Mouse (Mus musculus): ENCODE measurements around the gene Mien1.

The Mien1 gene

GRCm38 (mm10) chr11:98459071-98459741 is 20.4 kb upstream of the Mien1 start:
- DNase-seq, result peak; percentile 80 to 88

- DNase-seq, result no peak
These were observed 19.6 kb upstream of the Mien1 start for GRCm38 (mm10) chr11:98458121-98458990.

DNA sequence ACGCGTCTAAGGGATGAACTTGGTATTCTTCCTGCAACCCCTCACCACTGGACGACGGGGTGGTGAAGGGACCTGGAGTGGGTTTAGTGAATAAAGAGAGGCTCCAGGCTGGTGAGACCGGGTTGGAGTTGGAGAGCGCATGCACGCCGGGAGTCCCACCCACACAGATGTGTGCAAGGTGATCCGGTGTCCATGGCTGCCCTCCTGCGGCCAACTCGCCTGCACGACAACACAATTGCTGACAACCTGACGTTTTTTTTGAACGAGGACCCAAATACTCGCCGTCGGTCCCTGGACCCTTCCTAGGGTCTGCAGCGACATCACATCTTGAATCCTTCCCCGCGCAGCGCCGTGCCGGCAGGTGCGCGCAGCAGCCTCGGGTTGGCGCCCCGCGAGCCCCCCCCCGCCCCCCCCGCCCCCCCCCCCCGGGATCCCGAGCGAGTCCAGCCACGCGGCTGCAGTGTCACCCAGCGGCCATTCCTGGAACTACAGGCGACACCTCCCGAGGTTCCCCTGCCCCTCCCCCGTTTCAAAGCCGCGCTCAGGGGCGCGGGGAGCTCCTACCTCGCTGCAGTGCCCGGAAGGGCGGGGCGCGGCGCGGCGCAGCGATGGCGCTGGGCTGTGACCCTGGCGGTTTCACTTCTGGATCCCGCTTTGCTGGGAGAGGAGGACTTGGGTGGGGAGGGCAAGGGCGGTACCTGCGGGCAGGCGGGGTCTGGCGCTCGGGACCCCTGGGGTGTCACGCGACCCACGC is 18.8 kb upstream of the Mien1 start:
- DNase-seq, result peak; percentile 90 to 94

DNA sequence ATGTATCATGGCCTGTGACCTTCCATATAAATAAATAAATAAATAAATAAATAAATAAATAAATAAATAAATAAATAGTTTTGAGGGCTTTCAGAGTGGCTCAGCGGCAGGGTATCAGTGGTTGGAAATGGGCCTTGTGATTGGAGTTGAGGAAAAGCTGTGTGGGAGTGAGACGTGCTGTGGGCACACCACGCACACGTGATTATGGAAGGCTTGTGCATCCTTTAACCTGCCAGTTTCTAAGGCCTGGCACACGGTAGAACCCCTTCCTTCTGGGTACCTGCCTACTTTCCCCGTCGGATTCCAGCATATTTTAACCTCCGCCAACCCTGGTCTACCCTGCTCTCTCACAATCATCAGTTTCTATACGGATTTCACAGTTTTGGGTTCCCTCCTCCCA is 18.2 kb upstream of the Mien1 start:
- no peak for DNase-seq

GRCm38 (mm10) chr11:98456545-98456944 is 17.8 kb upstream of the Mien1 start:
- DNase-seq, result no peak

DNA sequence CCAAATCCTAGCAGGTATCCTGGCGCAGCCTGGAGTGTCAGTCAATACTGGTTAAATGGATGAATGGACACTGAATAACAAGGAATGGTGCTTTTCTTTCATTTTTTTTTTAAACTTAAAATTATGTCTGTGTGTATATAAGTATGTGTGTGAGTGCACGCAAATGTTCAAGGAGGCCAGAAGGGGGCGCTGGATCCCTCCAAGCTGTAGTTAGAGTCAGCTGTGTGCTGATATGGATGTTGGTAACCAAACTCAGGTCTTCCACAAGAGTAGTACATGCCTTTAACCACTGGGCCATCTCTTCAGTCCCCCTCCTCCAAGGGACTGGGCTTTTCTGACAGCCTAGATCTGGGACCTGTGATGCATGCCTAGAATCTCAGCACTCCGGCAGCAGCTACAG is 16.7 kb upstream of the Mien1 start:
- DNase-seq, result no peak

DNA sequence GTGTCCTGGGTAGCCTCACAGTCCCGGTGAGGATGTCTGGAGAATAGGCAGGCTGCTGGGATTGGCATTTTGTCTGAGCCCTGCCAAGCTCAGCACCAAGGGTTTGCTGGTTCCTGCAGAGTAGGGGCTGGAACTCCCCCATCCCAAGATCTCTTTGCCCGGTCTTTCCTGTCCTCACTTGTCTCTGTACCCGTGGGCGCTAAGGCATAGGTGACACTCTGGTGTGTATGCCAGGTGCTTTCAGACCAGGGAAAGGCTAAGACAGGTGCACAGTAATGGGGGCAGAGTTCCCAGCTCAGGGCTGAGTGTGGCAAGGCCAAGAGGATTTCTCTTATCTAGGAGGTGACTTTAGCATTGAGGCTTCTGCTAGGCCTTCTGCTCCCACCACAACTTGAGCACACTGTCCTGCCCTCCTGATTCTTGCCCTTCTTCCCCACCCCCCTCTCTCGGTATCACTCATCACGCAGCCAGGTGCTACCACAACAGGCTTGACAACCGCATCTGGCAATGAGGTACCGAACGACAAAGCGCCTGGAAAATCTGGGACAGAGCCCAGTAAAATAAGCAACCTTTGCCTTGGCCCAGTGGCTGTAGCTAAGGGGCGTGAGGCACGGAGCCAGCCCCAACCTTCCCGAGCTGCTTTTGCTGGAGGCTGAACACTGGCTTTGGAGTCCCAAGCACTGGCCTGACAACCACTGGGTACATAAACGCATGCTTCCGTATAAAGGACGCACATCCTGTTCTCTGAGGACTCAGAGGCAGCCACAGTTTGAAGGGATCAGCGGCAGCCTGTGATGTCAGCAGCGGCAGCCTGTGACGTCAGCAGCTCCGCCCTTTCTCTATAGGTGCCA is 11.4 kb upstream of the Mien1 start:
- peak in 1 of 2 experiments; percentile 6 for DNase-seq

- DNase-seq, result no peak
These were observed 10.6 kb upstream of the Mien1 start for GRCm38 (mm10) chr11:98449419-98449818.

GRCm38 (mm10) chr11:98448191-98448790 is 9.5 kb upstream of the Mien1 start:
- peak in 1 of 2 experiments; percentile 15 for DNase-seq

- DNase-seq, result no peak
These were observed 8.7 kb upstream of the Mien1 start for GRCm38 (mm10) chr11:98447475-98447834.

GRCm38 (mm10) chr11:98446562-98447474 is 8.0 kb upstream of the Mien1 start:
- DNase-seq, result peak in 1 of 2 experiments; percentile 18

- no peak for DNase-seq
These were observed 7.4 kb upstream of the Mien1 start, which contains the start of gene Grb7 for GRCm38 (mm10) chr11:98446213-98446561. TSS of gene Grb7 (plus strand) at chr11:98446394.

GRCm38 (mm10) chr11:98445679-98446078 is 6.9 kb upstream of the Mien1 start:
- no peak for DNase-seq

- no peak for DNase-seq
These were observed 6.4 kb upstream of the Mien1 start for GRCm38 (mm10) chr11:98445238-98445637.

DNA sequence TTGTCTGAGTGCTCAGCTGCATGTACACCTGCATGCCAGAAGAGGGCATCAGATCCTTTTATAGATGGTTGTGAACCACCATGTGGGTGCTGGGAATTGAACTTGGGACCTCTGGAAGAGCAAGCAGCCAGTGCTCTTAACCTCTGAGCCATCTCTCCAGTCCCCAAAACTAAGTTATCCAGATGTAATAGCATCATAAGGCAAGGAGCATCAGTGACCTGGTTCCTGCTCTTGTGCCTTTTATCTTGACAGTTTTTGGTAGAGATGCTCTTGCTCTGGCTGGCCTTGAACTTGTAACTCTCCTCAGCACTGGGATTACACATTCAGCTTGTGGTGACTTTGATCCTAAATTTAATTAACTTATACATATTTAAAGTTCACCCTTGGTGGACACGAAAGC is 4.9 kb upstream of the Mien1 start:
- no peak for DNase-seq

DNA sequence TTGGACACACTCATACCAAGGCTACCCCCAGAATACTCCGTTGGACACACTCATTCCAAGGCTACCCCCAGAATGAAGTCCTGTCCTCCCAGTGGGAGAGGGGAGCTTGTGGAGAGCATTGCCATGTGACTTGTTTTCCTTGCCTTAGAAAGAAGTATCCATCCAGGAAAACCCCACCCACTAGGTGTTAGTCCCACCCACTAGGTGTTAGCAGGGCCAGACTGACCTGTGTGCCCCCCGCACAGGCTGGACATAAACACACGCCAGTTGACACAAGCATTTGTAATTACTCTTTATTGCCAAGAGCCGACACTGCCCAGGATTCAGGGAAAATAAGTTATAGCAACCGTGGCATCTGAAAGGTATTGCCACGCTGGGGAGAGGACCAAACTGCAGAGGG is 1.4 kb downstream of the Mien1 start:
- no peak for DNase-seq

DNA sequence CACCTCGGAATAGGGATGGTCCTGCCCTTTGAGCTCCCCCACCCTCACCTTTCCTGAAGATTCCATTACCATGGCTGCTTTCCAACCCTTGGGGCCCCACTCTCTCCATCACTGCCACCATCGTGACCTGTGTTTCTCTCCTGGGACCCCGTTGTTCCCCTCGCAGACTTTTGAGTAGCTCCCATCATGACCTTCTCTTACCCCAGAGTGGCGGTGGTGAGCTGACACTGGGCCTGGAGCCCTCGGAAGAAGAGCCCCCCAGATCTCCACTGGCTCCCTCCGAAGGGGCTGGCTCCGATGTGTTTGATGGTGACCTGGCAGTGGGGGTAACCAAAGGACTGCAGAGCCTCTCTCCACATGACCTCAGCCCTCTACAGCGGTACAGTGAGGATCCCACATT is 3.1 kb downstream of the Mien1 start:
- DNase-seq, result no peak

DNA sequence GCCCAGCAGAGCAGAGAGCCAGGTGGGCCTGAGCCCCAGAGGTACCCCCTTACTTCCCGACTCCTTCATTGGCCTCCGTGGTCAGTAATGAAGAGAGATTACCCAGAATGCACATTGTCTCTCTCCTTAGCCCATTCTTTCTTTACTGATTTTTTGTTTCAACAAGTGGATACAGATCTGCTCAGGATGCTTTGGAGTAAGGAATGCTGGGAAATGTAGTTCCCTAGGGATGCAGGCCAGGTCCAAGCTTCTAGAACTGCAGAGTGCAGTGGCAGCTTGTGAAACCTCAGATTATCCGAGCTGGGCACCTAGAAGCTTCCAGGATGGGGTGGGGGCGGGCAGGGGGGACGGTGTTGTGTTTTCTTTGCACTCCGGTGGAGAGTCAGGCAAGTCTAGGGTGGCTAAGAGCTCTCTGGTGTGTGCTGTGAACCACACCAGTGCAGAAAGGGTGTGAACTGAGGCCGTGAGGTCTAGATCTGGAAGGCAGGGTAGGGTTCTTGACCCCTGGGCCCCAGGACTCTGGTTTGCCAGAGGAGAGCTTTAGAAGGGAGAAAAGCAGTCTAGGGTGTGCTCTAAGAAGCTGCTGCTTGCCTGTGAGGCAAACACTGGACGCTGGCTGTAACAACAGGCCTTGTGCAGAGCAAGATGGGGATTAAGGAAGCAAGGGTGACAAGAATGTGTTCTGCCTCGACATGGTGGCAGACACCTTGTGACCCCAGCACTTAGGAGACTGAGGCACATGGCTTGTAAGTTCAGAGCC is 6.9 kb downstream of the Mien1 start:
- no peak for DNase-seq

GRCm38 (mm10) chr11:98428436-98428835 is 10.4 kb downstream of the Mien1 start:
- DNase-seq, result no peak

DNA sequence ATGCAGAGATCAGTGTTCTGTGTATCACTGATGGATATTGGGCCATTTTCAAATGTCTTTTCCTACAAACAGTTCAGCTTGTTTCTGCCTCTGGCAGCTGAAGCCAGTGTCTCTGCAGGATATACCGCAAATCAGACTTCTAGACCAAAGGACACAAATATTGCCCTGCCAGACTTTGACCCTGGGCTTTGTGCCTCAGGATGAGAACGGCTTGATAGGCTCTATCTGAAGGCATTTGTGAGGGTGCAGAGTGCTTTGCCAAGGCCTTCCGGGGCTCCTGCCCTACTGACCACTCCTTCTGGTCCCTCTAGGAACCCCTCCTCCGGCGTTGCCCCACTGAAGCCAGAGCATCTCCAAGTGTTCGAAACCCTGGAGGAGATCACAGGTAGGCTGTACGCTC is 12.2 kb downstream of the Mien1 start:
- DNase-seq, result no peak

Measured in thymus, adult 18-20 months (tissue).